ENCODE assay signal across 20 mouse cellular contexts in genomic region chr19:17251453-17251852, GRCm38 (mm10).
"Had no signal": no experiment of that assay in that cellular context is flagged by ENCODE, and none has a peak within 500 bp of the region (broad histone marks: within the 10 kb centered on the region; RNA-seq: fewer than 3 reads in every experiment).

No protein-coding gene starts in this region.

- H3K36me3 ChIP-seq: lung, embryonic 15.5 days had no signal

- H3K4me2 ChIP-seq: liver, embryonic 11.5 days; lung, embryonic 15.5 days; midbrain, embryonic 11.5 days had no signal

- H3K27me3 ChIP-seq: lung, embryonic 15.5 days had no signal

- DNase-seq: kidney, adult 18-20 months; kidney, adult 9 months; kidney, postnatal 25 days; layer of hippocampus, adult 9-11 months; layer of hippocampus, postnatal 36 days; lung, adult 18-20 months; lung, postnatal 10 days; lung, postnatal 36 days; midbrain, embryonic 14.5 days; right cerebral cortex, postnatal 25 days; thymus, postnatal 25 days had no signal

- H3K9me3 ChIP-seq: lung, embryonic 15.5 days had no signal

- H3K4me1 ChIP-seq: lung, embryonic 15.5 days had no signal

- H3K4me3 ChIP-seq: layer of hippocampus, adult 2 months; left cerebral cortex, adult 2 months; lung, embryonic 15.5 days had no signal

- H3K27ac ChIP-seq: kidney, postnatal 0 days; layer of hippocampus, adult 2 months; left cerebral cortex, adult 2 months; liver, embryonic 14.5 days; lung, embryonic 15.5 days; stomach, postnatal 0 days had no signal

- ATAC-seq: intestine, embryonic 16.5 days had no signal

- H3K9ac ChIP-seq: liver, embryonic 14.5 days; lung, embryonic 15.5 days had no signal
